Mouse (Mus musculus) spleen, adult 18-20 months (tissue): Measurements from ENCODE around the gene Ccl28.
A peak's percentile ranks its signal among the peaks of the same experiment; 100 is the strongest.
"Not testable (repeated sequence)": the region's sequence is repeated elsewhere in the genome, so short reads cannot be mapped to it uniquely, and the experiment has no call there.

Experiments used
- DNase-seq, 2 experiments: peaks; one replicate each; pipeline ENCODE4 v3.0.0; 2022; ENCODE audit warnings: mixed read lengths in 2 of 2

The Ccl28 gene

DNA sequence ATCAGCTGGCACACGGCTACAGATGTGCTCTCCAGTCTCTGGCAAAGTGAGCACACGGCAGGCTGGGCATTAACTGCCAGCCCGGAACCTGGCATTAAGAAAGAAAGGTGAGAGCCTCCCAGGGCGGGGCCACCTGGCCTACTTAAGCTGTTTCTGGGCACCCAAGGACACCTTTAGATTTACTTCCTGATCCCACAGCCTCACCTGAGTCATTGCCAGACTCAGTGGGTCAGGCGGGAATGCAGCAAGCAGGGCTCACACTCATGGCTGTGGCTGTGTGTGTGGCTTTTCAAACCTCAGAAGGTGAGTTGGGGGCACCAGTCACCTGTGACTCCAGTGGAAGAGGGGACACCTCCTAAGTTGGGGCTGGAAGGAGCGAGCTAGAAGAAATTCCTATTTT is at the start of gene Ccl28:
TSS of gene Ccl28 (plus strand) at position 186 of the 400 bp plus-strand sequence.
- no peak for DNase-seq

DNA sequence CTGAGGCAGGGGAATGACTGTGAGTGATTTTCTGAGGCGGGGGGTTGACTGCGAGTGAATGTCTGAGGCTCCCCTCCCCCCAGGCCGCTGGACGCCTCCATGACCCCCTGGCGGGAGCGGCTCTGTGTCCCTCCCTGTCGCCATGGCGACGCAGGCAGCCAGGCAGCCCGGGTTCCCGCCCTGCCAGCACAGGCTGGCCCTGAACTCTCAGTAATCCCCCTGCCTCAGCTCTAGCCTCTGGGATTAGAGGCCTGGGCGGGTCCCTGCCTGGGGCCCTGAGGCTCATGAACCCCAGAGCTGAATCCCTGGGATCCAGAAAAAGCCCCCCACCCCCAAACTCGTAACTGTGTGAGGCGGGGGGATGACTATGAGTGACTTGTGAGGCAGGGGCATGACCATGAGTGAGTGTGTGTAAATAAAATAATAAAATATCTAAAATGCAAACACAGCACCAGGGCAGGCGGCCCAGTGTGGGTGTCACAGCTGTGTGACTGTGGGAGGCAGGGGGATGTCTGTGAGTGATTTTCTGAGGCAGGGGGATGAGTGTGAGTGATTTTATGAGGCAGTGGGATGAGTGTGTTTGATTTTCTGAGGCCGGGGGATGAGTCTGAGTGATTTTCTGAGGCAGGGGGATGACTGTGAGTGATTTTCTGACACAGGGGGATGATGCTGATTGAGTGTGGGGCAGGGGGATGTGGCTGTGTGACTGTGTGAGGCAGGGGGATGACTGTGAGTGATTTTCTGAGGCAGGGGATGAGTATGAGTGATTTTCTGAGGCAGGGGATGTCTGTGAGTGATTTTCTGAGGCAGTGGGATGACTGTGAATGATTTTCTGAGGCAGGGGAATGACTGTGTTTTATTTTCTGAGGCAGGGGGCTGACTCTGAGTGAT is 27.1 kb upstream of the Ccl28 start:
- DNase-seq, result peak in 1 of 2 experiments; percentile 51

DNA sequence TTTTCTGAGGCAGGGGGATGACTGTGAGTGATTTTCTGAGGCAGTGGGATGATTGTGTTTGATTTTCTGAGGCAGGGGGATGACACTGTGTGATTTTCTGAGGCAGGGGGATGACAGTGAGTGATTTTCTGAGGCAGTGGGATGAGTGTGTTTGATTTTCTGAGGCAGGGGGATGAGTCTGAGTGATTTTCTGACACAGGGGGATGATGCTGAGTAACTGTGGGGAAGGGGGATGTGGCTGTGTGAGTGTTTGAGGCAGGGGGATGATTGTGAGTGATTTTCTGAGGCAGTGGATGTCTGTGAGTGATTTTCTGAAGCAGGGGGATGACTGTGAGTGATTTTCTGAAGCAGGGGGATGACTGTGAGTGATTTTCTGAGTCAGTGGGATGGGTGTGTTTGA is 25.2 kb upstream of the Ccl28 start:
- DNase-seq, result not testable (repeated sequence)

DNA sequence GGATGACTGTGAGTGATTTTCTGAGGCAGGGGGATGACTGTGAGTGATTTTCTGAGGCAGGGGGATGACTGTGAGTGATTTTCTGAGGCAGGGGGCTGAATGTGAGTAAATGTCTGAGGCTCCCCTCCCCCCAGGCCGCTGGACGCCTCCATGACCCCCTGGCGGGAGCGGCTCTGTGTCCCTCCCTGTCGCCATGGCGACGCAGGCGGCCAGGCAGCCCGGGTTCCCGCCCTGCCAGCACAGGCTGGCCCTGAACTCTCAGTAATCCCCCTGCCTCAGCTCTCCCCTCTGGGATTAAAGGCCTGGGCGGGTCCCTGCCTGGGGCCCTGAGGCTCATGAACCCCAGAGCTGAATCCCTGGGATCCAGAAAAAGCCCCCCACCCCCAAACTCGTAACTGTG is 24.6 kb upstream of the Ccl28 start:
- DNase-seq, result peak in 1 of 2 experiments; percentile 46

DNA sequence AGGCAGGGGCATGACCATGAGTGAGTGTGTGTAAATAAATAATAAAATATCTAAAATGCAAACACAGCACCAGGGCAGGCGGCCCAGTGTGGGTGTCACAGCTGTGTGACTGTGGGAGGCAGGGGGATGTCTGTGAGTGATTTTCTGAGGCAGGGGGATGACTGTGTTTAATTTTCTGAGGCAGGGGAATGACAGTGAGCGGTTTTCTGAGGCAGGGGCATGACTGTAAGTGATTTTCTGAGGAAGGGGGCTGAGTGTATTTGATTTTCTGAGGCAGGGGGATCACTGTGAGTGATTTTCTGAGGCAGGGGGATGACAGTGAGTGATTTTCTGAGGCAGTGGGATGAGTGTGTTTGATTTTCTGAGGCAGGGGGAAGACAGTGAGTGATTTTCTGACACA is 24.1 kb upstream of the Ccl28 start:
- DNase-seq, result not testable (repeated sequence)

DNA sequence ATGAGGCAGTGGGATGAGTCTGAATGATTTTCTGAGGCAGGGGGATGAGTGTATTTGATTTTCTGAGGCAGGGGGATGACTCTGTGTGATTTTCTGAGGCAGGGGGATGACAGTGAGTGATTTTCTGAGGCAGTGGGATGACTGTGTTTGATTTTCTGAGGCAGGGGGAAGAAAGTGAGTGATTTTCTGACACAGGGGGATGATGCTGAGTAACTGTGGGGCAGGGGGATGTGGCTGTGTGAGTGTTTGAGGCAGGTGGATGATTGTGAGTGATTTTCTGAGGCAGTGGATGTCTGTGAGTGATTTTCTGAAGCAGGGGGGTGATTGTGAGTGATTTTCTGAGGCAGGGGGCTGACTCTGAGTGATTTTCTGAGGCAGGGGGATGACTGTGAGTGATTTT is 23.5 kb upstream of the Ccl28 start:
- DNase-seq, result peak; percentile 29 to 40

DNA sequence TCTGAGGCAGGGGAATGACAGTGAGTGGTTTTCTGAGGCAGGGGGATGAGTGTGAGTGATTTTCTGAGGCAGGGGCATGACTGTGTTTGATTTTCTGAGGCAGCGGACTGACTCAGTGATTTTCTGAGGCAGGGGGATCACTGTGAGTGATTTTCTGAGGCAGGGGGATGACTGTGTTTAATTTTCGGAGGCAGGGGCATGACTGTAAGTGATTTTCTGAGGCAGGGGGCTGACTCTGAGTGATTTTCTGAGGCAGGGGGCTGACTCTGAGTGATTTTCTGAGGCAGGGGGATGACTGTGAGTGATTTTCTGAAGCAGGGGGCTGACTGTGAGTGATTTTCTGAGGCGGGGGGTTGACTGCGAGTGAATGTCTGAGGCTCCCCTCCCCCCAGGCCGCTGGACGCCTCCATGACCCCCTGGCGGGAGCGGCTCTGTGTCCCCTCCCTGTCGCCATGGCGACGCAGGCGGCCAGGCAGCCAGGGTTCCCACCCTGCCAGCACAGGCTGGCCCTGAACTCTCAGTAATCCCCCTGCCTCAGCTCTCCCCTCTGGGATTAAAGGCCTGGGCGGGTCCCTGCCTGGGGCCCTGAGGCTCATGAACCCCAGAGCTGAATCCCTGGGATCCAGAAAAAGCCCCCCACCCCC is 20.8 kb upstream of the Ccl28 start:
- DNase-seq, result peak; percentile 38 to 45

DNA sequence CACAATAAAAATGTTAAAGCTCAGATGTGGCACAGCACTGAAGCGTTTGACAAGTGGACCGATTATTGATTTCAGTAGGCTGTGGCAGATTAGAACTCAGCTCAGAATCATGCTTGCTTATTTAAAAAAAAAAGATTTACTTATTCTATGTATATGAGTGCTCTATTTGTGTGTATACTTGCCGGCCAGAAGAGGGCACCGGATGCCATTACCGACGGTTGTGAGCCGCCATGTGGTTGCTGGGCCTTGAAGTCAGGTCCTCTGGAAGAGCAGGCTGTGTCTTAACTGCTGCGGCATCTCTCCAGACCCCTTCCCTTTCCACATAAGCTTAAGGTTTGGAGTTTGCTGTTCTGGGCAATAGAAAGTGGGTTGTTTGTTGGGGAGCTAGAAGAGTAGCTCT is 19.7 kb upstream of the Ccl28 start:
- DNase-seq, result not testable (repeated sequence)

DNA sequence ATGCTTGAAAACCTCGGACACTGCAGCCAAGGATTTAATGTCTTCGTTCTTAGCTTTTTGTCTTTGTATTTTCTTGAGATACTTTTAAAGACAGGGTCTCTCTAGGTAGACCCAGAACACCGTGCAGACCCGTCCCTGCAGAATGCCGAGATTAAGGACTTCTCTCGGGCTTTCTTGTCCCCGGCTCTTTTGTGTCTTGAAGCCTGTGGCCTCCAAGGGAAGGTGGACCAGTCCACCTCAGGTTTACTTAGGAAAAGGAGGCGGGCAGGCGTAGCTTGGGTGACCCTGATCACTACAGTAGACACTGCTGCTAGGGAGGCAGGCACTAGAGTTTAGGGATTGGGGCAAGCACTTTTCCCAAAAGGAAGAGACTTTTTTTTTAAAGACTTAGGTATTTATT is 19.3 kb upstream of the Ccl28 start:
- DNase-seq, result not testable (repeated sequence)

DNA sequence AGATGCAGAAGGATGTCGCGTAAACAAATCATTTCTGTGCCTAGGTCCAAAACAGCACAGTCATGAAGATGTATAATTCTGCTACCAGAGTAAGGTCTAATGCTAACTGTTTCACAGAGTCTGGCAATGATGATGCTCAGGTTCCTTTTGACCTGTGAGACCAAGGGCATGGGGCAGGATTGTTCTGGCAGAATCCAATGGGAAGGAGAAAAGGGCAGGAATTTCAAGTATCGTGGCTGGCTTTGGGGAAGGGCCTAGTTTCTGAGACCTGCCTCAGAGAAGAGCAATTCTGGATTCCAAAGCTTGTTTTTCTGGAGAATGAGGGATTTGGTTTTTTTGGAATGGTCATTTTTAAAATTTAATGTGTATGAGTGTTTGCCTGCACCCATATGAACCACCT is 4.8 kb upstream of the Ccl28 start:
- DNase-seq, result no peak

DNA sequence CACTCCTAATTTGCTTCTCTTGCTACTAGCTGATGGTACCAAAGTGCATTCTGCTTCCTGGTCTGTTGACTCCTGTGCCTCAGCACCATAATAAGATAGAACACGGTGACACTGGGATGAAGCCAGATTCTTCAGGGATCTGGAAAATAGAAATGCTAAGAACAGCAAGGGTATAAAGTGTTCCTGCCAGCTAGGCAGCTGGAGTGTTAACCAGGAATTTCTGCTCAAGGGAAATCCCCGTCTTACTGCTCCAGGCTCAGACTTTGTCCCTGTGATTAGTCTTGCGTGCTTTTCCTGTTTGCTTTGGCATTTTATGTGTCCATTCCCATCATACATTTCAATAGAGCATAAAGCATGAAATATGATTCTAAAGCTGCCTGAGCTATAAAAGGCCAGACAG is 3.9 kb upstream of the Ccl28 start:
- no peak for DNase-seq

DNA sequence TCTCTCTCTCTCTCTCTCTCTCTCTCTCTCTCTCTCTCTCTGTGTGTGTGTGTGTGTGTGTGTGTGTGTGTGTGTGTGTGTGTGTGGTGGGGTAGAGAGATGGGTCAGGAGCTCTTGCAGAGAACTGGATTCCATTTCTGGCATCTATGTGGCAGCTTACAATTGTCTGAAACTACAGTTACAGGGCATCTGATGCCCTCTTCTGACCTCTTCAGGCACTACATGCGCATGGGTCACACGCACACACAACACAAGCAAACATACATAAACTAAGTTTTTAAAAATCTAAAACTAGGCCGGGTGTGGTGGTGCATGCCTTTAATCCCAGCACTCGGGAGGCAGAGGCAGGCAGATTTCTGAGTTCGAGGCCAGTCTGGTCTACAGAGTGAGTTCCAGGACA is 2.3 kb downstream of the Ccl28 start:
- DNase-seq, result not testable (repeated sequence)

DNA sequence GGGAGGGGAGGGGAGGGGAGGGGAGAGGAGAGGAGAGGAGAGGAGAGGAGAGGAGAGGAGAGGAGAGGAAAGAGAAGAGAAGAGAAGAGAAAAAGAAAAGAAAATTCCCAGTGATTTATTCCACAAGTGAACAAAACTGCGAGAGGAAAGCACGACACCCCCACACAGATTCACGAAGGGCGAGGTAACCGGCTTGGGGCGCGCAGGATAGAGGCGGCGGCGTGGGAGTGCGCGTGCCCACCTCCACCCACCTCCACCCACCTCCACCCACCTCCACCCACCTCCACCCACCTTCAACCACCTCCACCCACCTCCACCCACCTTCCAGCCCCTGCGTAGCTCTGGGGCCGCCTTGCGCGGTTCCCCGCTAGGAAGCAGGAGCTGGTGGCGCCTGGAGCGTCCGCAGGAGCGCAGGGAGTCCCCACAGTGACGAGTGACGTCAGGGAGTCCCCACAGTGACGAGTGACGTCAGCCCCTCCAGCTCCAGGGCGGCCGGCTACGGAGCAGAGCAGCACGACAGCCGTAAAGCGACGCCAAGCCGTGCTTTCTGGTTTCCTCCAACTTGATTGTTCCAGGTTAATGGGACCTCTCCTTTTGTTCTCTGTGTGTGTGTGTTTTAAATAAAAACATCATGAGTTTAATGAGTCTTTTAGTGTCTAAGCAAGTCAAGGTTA is 8.0 kb downstream of the Ccl28 start:
- DNase-seq, result peak; percentile 64 to 69

DNA sequence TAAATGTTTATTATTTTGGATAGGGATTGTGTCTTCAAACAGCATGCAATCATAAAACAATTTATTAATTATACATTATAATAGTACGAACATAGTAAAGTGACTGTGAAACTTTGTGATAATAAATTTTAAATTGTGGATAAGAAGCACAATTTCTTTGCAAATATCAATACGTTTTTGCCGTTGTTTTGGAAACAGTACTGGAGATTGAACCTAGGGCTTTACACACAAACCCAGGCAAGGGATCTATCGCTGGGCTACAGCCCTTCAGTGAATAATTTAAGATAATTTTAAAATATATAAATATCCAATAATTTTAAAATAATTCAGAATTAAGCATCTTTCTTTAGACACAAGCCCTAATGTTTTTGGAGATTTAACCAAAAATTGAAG is 8.5 kb downstream of the Ccl28 start:
- no peak for DNase-seq

DNA sequence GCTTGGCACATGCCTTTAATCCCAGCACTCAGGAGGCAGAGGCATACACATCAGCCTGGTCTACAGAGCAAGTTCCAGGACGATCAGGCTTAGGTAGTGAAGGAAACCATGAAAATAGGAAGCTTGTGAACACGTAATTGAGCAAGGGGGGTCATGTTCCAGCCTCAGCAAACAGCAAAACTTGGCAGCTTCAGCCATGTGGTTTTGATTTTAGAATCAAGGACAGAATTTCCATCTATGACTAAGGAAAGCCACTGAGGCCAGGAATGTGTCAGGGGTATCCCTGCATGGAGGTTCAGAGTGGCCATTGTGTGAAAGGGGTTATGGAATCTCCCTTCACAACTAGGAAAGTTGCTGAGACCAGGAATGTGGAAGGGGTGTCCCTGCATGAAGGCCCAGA is 11.9 kb downstream of the Ccl28 start:
- no peak for DNase-seq

DNA sequence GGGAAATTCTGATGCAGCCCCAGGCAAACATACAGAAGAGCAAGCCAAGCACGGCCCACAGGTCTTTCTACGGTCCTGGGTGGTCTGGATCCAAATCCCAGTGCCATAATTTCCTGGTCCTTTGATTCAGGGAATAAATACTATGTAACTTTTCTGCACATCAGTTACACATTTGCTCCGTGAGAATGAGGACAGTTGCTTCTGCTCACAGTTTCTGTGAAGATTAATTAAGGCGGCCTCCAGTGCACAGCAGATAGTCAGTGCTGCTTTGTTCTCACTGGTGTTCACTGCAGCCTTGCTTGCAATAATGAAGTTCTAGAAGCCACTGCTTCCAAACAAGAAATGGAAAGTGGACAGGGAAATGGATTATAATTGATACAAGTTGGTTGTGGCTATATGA is 14.2 kb downstream of the Ccl28 start:
- no peak for DNase-seq

DNA sequence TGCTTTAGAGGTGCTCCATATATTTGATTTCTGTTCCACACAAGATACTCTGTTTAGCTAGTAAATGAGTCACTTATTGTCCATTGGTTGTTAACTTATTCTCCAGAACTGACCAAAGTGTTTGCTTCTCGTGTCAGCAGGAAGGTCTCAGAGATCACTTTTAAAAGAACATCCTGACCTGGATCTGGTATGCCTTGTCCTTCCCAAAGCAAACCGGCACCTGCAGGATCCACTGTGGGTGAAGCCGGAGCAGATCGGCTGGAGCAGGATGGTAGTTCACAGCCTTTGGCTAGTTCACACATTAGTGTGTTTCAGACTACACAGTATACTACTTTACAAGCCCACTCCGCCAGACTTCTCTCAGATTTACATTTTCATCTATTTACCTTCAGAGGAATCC is 14.8 kb downstream of the Ccl28 start:
- no peak for DNase-seq

DNA sequence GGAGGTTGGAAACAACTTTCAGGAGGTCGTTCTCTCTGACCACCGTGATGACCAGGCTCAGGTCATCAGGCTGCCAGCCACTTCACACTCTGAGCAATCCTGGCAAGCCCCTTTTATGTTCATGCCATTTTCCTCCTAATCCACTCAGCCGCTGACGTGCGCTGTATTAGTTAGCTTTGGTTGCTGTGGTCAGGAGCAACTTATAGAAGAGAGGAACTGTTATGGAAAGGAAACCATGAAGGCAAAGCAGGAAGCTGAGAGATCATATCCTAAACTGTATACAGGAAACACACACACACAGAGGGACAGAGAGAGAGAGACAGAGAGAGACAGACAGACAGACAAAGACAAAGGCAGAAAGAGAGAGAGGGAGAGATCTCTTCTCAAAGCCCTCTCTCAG is 15.7 kb downstream of the Ccl28 start:
- no peak for DNase-seq

DNA sequence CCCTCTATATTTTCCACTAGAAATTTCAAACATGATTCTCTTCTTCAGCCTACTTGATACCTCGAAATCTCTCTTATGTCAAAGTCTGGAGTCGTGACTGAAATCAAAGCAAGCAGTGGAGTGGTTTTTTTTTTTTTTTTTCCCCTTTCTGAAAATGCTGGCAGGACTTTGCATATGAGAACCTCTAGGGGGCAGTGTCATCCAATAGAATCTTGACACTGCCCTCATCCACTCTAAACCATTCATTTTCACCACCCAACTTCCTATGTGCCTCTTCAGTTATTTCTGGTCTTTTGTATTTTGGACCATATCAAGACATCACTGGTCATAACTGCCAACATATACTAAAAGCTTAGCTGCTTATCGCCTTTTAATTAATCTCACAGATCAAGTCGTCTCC is 16.9 kb downstream of the Ccl28 start:
- DNase-seq, result no peak

DNA sequence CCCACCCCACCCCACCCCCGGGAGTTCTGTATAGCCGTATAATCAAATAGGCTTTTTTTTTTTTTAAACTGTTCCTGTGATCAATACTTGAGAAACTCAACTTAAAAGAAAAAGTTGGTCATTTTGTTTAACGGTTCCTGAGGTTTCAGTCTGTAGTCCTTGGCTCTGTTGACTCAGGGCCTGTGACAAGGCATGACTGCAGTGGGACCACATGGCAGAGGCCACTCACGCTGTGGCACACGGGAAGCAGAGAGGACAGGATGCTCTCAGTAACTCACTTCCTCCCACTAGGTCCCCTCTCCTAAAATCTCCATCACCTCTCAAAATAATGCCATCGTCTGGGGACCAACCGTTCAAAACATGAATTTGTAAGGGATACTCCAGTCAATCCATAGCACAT is 17.5 kb downstream of the Ccl28 start:
- DNase-seq, result no peak

DNA sequence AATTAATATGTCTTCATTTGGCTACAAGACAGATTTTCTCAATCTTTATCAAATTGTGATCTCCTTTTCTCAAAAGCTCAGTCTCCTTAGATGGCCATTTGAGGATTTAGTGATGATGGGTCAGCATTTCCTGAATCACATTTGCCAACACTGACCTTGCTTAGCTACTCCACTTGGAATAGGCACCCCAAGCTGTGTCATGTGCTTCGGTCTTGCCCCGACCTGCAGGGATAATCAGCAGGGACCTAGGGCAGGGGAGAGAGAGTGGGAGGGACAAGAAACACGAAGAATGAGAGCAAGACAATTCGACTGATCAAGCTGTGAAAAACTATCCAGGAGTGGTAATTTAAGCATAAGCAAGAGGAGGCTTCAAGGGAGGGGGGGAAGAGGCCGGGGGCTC is 21.1 kb downstream of the Ccl28 start:
- no peak for DNase-seq

DNA sequence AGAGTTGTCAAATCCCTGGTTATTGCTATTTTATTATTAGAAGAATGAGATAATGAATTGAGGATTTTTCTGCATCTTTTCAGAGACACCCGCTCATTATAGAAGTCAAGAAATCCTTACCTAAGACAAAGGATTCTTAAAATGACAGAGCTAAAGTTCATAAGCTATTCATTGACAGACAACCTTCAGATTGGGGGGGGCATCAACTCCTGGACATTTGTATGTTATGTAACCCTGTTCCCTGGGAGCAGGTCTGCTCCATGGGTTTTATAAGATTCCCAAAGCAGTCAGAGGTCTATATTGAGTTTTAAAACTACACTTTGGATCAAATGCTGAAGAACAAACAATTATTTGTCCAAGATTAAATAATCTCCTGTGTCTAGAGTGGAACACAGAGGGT is 22.9 kb downstream of the Ccl28 start:
- DNase-seq, result no peak

DNA sequence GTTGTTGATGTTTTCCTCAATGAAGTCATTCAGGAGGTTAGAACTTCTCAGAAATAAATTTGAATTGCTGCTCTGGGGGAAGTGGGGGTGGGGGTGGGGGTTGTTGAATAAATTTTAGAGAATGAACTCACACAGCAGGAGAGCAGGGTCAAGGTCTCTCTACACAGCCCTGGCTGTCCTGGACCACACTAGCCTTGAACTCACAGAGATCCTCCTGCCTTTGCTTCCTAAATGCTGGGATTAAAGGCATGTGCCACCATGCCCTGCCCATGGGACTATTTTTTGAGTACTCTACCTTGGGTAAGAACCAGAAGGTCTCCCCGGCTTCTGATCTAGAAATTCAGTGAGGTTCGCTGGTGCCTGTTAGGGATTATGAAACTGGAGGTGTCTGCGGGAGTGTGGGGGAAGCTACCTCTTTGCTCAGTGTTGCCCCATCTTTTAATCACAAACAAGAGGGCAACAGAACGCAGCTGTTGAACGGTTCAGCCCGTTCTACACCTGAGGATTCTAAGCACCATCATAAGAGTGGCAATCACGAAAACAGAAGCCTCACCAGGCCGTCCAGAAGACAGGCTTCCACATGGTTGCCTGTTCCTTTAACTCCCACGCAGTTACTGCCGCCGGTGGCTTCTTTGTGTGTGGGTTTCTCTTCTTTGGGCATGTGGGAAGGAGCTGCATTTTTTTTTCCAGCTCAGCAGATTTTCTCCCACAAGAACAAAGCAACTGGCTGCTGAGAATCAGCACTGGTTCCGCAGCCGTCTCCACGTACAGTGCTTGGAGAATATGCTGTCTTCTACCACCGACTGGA is 25.5 kb downstream of the Ccl28 start:
- DNase-seq, result no peak
